Mouse (Mus musculus): ENCODE results near the gene Rpa1. TPM values are rescaled to one million over a fixed set of nuclear protein-coding genes. Genes with fewer than 3 reads are reported as not detected.
A peak's percentile ranks its signal among the peaks of the same experiment; 100 is the strongest.
"Not testable (repeated sequence)": the region's sequence is repeated elsewhere in the genome, so short reads cannot be mapped to it uniquely, and the experiment has no call there.

Gene Rpa1
- polyA plus RNA-seq, 1 experiment from 2014 or later = 123 TPM

DNA sequence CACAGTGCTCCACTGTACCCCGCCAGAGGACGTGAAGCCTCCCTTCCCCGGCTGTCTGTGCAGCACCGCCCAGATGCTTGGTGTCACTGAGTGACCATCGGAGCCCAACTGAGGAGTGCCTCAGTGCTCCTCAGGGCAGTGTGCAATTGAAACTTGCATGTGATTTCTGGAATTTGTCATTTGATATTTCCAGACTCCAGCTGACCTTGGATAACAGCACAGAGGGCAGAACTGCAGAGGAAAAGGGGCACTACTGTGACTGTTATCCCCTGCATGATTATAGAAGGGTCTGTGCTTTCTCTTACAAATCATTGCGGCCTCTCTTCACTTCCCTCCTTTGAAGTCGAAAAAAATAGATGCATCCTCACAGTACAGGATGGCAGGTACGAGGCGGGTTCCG is 60.2 kb downstream of the Rpa1 start:
- Histone ChIP-seq H3K9ac (ENCODE audit: low read length) (no peak overlapping the region), H3K27me3 (ENCODE audit: control insufficient read depth, insufficient read depth, low read length) (peaks cover 15% of the 10 kb centered on the region), H3K4me3 (ENCODE audit: low read depth, low read length) (no peak overlapping the region), H3K9me3 (ENCODE audit: control insufficient read depth, low read length) (no peaks in the 10 kb centered on the region), H3K4me1 (ENCODE audit: control insufficient read depth, insufficient read depth, low read length) (no peaks in the 10 kb centered on the region), H3K27ac (ENCODE audit: low read depth, low read length) (no peak overlapping the region), H3K4me2 (ENCODE audit: low read depth) (no peak overlapping the region), H3K36me3 (ENCODE audit: control insufficient read depth, insufficient read depth, low read length) (no peaks in the 10 kb centered on the region)
- DNase-seq (ENCODE audit: low spot score) (no peak), ATAC-seq (ENCODE audit: insufficient read depth, low FRiP score, low TSS enrichment) (no peak)
- WGBS = 80% methylated on average over 10 of the region's 10 CpGs

DNA sequence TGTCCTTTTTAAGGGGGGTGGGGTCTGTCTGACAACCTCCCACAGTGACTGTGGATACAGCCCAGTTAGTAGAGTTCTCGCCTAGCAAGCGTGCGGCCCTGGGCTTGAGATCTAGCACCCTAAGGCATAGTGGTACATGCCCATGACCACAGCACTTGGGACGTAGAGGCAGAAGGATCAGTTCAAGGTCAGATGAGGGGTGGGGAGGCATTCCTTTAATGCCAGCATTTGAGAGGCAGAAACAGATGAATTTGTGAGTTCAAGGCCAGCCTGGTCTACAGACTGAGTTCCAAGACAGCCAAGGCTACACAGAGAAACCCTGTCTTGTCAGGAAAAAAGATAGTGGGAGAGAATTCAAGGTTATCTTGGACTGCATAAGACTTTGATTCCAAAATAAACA is 61.3 kb downstream of the Rpa1 start:
- Histone ChIP-seq H3K4me1 (ENCODE audit: control insufficient read depth, insufficient read depth, low read length) (peaks cover 10% of the 10 kb centered on the region; the same call in 1 of the 2 replicates), H3K4me3 (ENCODE audit: low read depth, low read length) (no peak overlapping the region), H3K36me3 (ENCODE audit: control insufficient read depth, insufficient read depth, low read length) (no peaks in the 10 kb centered on the region), H3K27me3 (ENCODE audit: control insufficient read depth, insufficient read depth, low read length) (peaks cover 20% of the 10 kb centered on the region), H3K9ac (ENCODE audit: low read length) (no peak overlapping the region), H3K4me2 (ENCODE audit: low read depth) (no peak overlapping the region), H3K9me3 (ENCODE audit: control insufficient read depth, low read length) (no peaks in the 10 kb centered on the region), H3K27ac (ENCODE audit: low read depth, low read length) (no peak overlapping the region)
- DNase-seq (ENCODE audit: low spot score) (no peak), ATAC-seq (ENCODE audit: insufficient read depth, low FRiP score, low TSS enrichment) (no peak)
- 87% methylated on average over 4 of the region's 4 CpGs for WGBS

- no peak overlapping the region for H3K4me3 ChIP-seq (ENCODE audit: low read depth, low read length)
- ATAC-seq (ENCODE audit: insufficient read depth, low FRiP score, low TSS enrichment) (no peak), DNase-seq (ENCODE audit: low spot score) (no peak)
- H3K27ac ChIP-seq (ENCODE audit: low read depth, low read length) = no peak overlapping the region
- H3K27me3 ChIP-seq (ENCODE audit: control insufficient read depth, insufficient read depth, low read length) = peaks cover 23% of the 10 kb centered on the region
- H3K9me3 ChIP-seq (ENCODE audit: control insufficient read depth, low read length) = no peaks in the 10 kb centered on the region
- 47% methylated on average over 4 of the region's 4 CpGs for WGBS
- peaks cover 11% of the 10 kb centered on the region; the same call in 1 of the 2 replicates for H3K4me1 ChIP-seq (ENCODE audit: control insufficient read depth, insufficient read depth, low read length)
- no peaks in the 10 kb centered on the region for H3K36me3 ChIP-seq (ENCODE audit: control insufficient read depth, insufficient read depth, low read length)
- no peak overlapping the region for H3K9ac ChIP-seq (ENCODE audit: low read length)
- no peak overlapping the region for H3K4me2 ChIP-seq (ENCODE audit: low read depth)
These were observed 62.1 kb downstream of the Rpa1 start for GRCm38 (mm10) chr11:75285893-75286467.

GRCm38 (mm10) chr11:75283784-75284183 is 64.3 kb downstream of the Rpa1 start:
- not testable (repeated sequence) for DNase-seq (ENCODE audit: low spot score); H3K9ac ChIP-seq (ENCODE audit: low read length); ATAC-seq (ENCODE audit: insufficient read depth, low FRiP score, low TSS enrichment); H3K4me2 ChIP-seq (ENCODE audit: low read depth); H3K36me3 ChIP-seq (ENCODE audit: control insufficient read depth, insufficient read depth, low read length); H3K4me3 ChIP-seq (ENCODE audit: low read depth, low read length); H3K27ac ChIP-seq (ENCODE audit: low read depth, low read length); H3K9me3 ChIP-seq (ENCODE audit: control insufficient read depth, low read length)
- peaks cover 21% of the 10 kb centered on the region; the same call in 1 of the 2 replicates for H3K4me1 ChIP-seq (ENCODE audit: control insufficient read depth, insufficient read depth, low read length)
- peaks cover 23% of the 10 kb centered on the region for H3K27me3 ChIP-seq (ENCODE audit: control insufficient read depth, insufficient read depth, low read length)
- 68% methylated on average over 3 of the region's 3 CpGs for WGBS

DNA sequence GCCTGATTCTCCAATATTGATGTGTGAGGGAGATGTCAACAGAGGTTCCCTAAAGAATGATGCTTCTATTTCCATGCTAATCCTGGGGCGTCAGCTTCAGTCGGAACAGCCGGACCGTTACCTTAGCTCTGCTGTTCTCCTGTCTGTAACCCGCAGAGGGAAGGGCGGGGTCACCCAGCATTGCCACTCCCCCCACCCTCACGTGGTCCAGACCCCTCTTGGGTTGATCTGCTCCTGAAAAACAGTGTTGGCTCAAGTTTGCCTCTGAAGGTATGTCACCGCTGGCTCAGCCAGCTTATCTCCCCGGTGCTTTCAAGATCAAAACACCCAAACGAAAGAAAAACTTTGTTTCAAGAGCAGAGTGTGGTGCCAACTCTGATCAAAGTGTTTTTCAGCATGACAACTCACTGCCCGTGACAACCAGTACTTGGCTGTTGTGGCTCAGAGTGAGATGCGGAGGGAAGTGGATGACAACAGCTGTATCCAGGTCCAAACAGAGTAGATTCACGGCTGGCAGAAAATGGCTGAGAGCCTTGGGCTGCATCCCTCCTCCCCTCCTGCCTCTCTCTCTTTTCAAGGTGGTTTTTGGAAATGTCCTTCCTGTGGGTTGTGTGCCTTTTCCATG is 65.5 kb downstream of the Rpa1 start:
- peaks cover 21% of the 10 kb centered on the region; the same call in 1 of the 2 replicates for H3K4me1 ChIP-seq (ENCODE audit: control insufficient read depth, insufficient read depth, low read length)
- no peak overlapping the region for H3K4me3 ChIP-seq (ENCODE audit: low read depth, low read length)
- 11% methylated on average over 13 of the region's 13 CpGs for WGBS
- no peak for ATAC-seq (ENCODE audit: insufficient read depth, low FRiP score, low TSS enrichment)
- H3K9ac ChIP-seq (ENCODE audit: low read length) = no peak overlapping the region
- peak overlapping the region; percentile 19; the same call in 1 of the 2 replicates for H3K4me2 ChIP-seq (ENCODE audit: low read depth)
- H3K27me3 ChIP-seq (ENCODE audit: control insufficient read depth, insufficient read depth, low read length) = peaks cover 23% of the 10 kb centered on the region
- no peaks in the 10 kb centered on the region for H3K9me3 ChIP-seq (ENCODE audit: control insufficient read depth, low read length)
- DNase-seq (ENCODE audit: low spot score) = no peak
- no peaks in the 10 kb centered on the region for H3K36me3 ChIP-seq (ENCODE audit: control insufficient read depth, insufficient read depth, low read length)
- H3K27ac ChIP-seq (ENCODE audit: low read depth, low read length) = no peak overlapping the region

- 5% methylated on average over 29 of the region's 29 CpGs for WGBS
- no peak overlapping the region for H3K27ac ChIP-seq (ENCODE audit: low read depth, low read length)
These were observed 66.5 kb downstream of the Rpa1 start for GRCm38 (mm10) chr11:75281380-75282256.

GRCm38 (mm10) chr11:75280435-75281001 is 67.6 kb downstream of the Rpa1 start:
- no peaks in the 10 kb centered on the region for H3K36me3 ChIP-seq (ENCODE audit: control insufficient read depth, insufficient read depth, low read length)
- no peak overlapping the region for H3K27ac ChIP-seq (ENCODE audit: low read depth, low read length)
- ATAC-seq (ENCODE audit: insufficient read depth, low FRiP score, low TSS enrichment) = no peak
- WGBS = 39% methylated on average over 5 of the region's 5 CpGs
- H3K9ac ChIP-seq (ENCODE audit: low read length) = no peak overlapping the region
- peaks cover 21% of the 10 kb centered on the region; the same call in 1 of the 2 replicates for H3K4me1 ChIP-seq (ENCODE audit: control insufficient read depth, insufficient read depth, low read length)
- peaks cover 23% of the 10 kb centered on the region for H3K27me3 ChIP-seq (ENCODE audit: control insufficient read depth, insufficient read depth, low read length)
- H3K4me2 ChIP-seq (ENCODE audit: low read depth) = no peak overlapping the region
- DNase-seq (ENCODE audit: low spot score) = no peak
- no peaks in the 10 kb centered on the region for H3K9me3 ChIP-seq (ENCODE audit: control insufficient read depth, low read length)
- no peak overlapping the region for H3K4me3 ChIP-seq (ENCODE audit: low read depth, low read length)

More at GRCm38 (mm10) chr11:75281380-75282256, 66.5 kb downstream of the Rpa1 start:
- Histone ChIP-seq H3K36me3 (ENCODE audit: control insufficient read depth, insufficient read depth, low read length) (no peaks in the 10 kb centered on the region), H3K9me3 (ENCODE audit: control insufficient read depth, low read length) (no peaks in the 10 kb centered on the region), H3K27me3 (ENCODE audit: control insufficient read depth, insufficient read depth, low read length) (peaks cover 23% of the 10 kb centered on the region), H3K9ac (ENCODE audit: low read length) (no peak overlapping the region), H3K4me2 (ENCODE audit: low read depth) (peak overlapping the region; percentile 11; the same call in 1 of the 2 replicates), H3K4me1 (ENCODE audit: control insufficient read depth, insufficient read depth, low read length) (peaks cover 21% of the 10 kb centered on the region; the same call in 1 of the 2 replicates), H3K4me3 (ENCODE audit: low read depth, low read length) (no peak overlapping the region)
- no peak for ATAC-seq (ENCODE audit: insufficient read depth, low FRiP score, low TSS enrichment)
- DNase-seq (ENCODE audit: low spot score) = no peak

DNA sequence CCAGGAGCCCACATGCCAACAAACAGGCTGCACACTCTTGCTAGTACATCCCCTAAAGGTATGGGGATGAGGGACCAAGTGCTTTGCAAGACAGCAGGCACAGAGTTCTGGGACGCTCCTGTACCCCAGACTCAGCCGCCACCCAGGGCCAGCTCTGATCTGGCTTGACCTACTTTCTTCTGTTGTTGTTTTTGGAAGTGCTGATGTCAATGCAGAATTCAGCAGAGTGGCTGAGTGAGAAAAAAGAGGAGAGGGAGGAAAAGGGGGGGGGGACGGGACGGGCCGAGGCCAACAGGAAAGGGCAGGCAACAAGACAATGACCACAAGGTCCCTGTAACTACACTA is 68.1 kb downstream of the Rpa1 start:
- no peaks in the 10 kb centered on the region for H3K9me3 ChIP-seq (ENCODE audit: control insufficient read depth, low read length)
- no peaks in the 10 kb centered on the region for H3K36me3 ChIP-seq (ENCODE audit: control insufficient read depth, insufficient read depth, low read length)
- no peak for DNase-seq (ENCODE audit: low spot score)
- no peak overlapping the region for H3K27ac ChIP-seq (ENCODE audit: low read depth, low read length)
- no peak for ATAC-seq (ENCODE audit: insufficient read depth, low FRiP score, low TSS enrichment)
- H3K4me2 ChIP-seq (ENCODE audit: low read depth) = no peak overlapping the region
- peaks cover 23% of the 10 kb centered on the region for H3K27me3 ChIP-seq (ENCODE audit: control insufficient read depth, insufficient read depth, low read length)
- H3K4me3 ChIP-seq (ENCODE audit: low read depth, low read length) = no peak overlapping the region
- WGBS = 66% methylated on average over 5 of the region's 5 CpGs
- H3K9ac ChIP-seq (ENCODE audit: low read length) = no peak overlapping the region
- H3K4me1 ChIP-seq (ENCODE audit: control insufficient read depth, insufficient read depth, low read length) = peaks cover 21% of the 10 kb centered on the region; the same call in 1 of the 2 replicates

All from neural tube, embryonic 11.5 days (tissue).